Mouse (Mus musculus) frontal cortex, adult 2 months (tissue): ENCODE results near the gene Gm3336. TPM values are rescaled to one million over a fixed set of nuclear protein-coding genes. Genes with fewer than 3 reads are reported as not detected.
A peak's percentile ranks its signal among the peaks of the same experiment; 100 is the strongest.

Experiments used
- DNase-seq, 2 experiments: peaks; one replicate each; pipeline ENCODE4 v3.0.0; 2022; ENCODE audit warnings: low spot score in 1 of 2; ENCODE audit errors: extremely low spot score in 1 of 2
- polyA plus RNA-seq: library from polyadenylated mRNA; depleted of rRNA; stranded (reverse); fragments of >200 nt; gene quantifications from 2 replicates; pipeline ENCODE4 v1.2.3, GENCODE M21; 2012

Gene Gm3336
- polyA plus RNA-seq, 1 experiment = 0.12 TPM

DNA sequence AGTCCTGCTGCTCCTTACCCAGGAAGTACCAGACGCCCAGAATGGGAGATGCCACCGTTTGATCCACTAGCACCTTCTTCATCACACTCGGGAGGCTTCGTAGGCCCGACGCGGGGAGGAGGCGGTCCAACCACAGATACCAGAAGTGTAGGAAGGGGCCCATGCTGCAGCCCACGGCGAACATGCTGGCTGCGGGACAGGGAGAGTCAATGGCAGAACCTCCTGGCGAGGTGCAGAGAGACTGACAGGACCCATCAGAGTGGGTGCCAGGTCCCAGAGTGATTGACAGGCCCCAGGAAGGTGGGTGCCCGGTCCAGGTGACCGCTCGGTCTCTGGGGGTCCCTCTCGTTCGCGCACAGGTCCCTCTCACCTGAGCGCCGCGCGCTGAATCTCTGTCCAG lies 42.0 kb downstream of the Gm3336 start:
- DNase-seq = no peak

DNA sequence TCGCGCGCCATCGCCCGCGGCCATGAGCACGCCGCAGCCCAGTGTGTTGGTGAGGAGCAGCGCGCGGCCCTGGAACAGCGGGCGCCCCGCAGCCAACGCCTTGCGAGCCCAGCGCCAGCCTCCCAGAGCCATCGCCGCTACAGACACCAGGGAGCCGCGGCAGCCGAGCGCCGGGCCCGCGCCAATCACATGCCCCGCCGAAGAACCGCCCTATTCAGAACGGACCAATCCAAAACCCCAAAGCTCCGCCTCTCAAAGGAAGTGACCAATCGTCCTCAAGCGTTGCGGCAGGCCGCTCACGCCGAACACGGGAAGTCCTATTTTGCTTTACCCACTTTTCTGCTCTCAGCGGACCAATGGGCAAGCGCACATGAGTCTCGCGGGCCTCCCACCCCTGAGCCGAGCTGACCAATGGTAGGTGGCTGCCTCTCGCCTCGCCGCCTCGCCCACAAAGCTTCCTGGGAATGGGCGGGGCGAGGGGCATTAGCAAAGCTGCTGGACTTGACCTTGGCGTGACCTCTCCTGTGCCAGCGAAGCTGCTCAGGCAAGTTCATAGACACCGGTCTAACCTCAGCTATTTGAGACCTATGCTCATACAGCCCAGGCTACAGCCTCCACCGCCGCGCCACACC lies 42.5 kb downstream of the Gm3336 start, which contains the start of gene Mpv17l2:
Mpv17l2 (minus strand) TSS at position 172 of the 632 bp plus-strand sequence.
- DNase-seq = peak; percentile 97 to 98

DNA sequence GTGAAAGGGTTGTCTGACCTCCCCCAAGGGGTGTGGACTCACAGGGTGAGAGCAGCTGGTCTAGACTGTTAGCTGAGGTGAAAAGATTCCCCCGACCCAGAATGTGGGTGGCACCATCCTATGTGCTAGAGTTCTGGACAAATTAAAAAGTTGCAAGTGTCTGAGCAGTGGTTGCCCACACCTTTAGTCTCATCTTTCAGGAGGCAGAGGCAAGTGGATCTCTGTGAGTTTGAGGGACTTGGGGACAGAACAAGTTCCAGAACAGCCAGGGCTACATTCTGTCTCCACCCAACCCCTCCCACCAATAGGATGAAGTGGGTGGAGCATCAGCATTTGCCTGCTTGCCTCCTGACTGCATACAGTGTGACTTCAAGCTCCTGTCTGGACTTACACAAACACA lies 43.8 kb downstream of the Gm3336 start:
- DNase-seq = no peak

DNA sequence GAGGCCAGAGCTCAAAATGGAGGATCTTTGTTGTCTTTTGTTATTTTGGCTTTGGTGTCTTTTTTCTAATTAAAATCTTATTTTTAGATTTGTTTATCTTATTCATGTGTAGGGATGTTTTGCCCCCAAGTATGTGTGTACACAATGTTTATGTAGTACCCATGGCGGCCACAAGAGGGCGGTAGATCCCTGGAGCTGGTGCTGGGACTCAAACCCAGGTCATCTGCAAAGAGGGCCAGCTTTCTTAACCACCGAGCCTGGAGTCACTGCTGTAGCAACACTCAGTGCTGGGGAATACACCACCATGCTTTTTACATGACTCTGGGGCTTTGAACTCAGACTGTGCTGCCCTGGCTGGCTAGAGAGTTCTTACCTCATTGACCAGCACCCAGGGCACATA lies 45.0 kb downstream of the Gm3336 start:
- no peak for DNase-seq

DNA sequence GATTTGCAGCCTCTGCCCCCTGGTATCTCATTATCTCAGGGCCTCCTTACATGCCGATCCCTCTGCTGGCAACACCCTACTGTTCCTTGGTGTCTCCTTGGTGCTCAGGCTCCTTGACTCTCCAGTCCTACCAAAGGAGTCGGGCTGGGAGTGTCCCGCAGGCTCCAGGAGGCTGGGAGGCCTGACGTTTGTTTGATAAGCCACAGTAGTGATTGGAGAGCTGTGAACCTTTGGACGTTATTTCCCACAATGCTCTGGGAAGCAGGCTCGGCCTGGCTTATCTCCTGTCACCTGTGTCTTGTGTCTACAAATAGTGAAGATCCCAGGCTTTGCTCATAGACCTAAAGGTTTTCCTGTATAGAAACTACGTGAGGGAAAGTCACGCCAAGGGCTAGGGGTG lies 45.7 kb downstream of the Gm3336 start:
- no peak for DNase-seq

DNA sequence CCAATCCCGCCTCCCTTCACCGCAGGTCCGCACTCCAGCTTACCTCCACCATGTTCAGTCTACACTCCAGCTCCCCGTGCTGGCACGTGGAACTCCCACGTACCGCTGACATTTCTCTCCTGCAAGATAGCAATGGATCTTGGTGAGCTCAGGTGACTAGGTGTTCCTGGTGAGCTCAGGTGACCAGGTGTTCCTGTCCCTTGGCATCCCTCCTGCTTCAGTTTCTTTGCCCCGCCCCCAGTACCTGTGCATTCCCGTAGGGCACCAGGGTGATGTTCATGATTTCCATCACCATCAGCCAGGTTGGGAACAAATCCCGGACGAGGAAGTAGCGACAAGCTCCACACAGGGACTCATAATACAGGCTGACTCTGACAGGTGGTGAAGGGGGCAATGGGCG lies 46.3 kb downstream of the Gm3336 start:
- no peak for DNase-seq

DNA sequence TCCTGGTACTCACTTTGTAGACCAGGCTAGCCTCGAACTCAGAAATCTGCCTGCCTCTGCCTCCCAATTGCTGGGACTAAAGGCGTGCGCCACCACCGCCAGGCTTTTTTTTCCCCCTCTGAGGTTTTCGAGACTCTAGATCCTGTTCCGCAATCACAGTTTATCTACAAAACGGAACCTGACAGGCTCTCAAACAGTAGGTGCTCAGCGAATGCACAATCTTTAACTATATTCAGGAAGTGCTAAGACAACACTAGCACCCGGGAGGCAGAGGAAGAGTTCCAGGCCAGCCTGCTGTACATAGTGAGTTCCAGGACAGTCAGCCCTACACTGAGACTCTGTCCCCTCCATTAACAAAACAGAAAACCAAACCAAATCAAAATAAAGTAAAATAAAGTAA lies 47.0 kb downstream of the Gm3336 start:
- DNase-seq = no peak

DNA sequence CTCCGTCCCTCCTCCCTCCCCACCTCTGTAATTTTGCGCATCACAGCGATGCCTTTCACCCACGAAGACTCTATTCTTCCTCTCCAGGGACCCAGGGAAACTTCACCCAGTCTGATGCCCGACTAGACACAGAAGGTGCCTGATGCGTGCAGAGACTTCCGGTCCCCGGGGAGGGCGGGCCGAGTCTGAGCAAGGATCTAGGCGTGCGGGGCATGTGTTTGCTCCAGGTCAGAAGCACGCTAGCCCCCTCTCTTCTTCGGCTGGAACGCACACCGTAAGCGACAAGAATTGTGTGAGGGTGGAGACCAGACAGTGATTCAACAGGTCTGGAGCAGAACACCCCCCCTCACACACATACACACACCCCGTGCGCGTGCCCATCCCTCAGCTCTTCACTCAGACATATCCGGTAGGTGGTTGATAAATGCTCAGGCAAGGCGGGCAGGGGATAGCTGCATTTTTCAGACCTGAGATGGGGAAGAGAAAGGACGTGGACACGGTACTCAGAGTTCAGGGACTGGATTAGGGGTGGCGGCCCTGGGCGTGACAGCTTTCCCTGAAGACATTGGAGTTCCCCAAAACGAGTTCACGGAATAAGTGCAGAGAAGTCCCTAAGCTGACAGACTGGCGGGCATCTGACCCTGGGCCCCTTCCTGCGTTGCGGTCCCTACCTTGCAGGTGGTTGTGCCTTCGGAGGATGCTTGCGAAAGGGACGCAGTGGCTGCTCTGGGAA lies 47.7 kb downstream of the Gm3336 start:
- DNase-seq = no peak

DNA sequence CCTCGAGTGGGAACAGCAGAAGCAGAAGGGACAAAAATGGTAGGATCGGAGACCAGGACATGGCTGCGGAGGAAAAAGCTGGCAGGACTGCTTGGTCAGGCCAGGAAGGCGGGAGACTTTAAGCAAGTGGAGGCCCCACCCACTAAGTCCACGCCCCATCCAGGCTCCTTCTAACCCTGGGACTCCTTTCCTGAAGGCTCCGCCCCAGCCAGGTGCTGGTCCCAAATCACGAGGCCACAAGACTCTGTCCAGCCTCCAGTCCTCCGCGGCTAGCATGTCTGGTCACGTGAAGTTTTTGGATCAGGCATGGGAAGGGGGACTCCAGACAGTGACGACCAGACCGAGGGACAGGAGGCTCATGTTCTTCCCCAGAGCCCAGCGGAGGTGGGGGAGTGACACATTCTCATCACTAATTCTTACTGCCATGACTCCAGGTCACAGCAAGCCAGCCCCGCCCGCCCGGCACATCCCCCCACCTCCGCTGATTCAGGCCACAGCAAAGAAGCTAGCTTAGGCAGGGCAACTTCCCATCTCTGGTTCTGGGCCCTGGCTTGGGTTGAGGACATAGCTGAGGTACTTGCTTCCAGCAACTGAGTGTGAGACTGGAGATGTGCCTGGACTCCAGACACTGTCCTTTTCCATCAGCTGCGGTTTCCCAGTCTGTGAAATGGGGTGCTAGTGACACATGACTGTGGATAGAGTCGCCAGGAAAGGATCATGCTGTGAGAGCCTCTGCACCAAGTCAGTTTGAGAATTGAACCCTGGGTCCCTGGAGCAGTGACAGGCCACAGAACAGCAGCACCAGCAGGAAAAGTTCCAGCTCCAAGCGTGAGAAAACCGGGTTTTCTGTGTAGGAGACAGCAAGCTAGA lies 48.5 kb downstream of the Gm3336 start:
- no peak for DNase-seq

DNA sequence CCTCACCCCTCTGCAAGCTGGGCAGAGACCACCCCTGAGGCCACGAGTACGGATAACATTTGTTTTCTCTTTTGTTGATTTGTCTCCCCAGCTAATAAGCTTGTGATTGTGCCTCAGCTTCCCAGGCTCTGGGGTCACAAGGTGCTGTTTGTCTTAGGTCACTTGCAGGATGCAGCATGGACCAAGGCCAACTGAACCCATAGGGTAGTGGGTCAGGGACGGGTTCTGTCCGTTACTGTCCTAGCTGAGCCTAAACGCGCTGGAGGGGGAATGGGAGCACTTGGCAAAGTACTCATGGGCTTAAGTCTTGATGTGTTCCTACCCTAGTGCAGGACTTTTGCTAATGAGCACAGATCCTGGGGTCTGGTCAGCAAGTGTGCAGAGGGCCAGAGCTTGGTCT lies 49.2 kb downstream of the Gm3336 start:
- no peak for DNase-seq

DNA sequence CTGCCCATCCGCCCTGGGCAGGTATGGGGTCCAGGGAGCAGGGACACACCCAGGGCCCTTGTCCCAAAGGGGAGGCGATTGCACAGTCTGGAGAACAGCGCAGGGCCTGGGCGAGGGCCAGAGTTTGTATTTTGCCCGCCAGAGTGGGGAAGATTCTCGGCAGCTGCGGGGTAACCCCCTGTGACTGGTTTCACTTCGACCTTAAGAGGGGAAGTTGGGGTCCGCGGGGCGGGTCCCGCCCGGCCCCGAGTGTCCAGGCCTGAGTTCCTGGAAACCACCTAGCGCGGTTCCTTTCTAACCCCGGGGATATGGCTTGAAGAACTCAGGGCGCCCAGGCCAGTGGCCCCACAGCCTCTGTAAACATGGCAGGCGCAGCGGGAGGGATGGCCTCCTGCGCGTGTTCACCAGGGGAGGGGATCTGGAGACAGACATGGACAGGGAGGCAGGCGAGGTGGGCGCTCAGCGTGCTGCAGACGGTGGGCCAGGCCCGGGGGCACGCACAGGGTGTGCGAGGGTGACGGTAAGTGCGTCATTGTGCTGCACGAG lies 50.0 kb downstream of the Gm3336 start:
- no peak for DNase-seq

DNA sequence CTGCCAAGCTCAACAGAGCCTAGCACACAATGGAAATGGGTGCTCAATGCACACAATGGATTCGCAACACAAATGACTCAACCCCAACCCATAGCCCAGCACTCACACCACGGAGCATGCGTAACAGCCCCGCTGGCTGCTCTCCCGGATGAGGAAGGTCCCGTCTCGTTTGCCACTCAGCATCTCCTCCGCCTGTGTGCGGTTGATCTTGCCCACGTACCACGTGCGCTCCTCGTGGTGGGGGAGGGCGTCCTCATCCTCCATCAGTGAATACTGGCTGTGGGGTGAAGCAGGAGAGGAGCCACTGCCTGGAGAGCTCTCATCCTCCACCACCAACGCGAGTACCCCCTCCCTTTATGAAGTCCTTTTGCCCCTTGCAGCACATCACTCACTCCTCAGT lies 50.6 kb downstream of the Gm3336 start:
- DNase-seq = no peak

DNA sequence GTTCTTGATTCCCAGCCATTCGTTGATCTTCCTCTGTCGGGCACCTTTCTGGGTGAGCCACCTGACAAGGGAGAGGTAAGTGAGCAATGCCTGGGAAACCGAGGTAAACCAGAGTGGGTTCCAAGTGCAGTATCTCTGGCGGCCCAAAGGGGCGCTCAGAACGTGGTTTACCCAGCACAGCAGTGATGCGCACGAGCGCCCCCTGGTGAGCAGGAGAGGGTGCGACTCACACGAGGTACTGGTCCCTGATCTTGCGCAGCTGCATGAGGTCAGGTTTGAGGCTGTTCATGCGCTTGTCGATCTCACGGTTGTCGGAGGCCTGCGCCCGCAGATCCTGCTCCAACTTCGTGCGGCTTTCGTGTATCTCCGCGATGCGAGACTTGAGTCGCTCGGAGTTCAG lies 51.0 kb downstream of the Gm3336 start:
- peak; percentile 93 to 99 for DNase-seq

DNA sequence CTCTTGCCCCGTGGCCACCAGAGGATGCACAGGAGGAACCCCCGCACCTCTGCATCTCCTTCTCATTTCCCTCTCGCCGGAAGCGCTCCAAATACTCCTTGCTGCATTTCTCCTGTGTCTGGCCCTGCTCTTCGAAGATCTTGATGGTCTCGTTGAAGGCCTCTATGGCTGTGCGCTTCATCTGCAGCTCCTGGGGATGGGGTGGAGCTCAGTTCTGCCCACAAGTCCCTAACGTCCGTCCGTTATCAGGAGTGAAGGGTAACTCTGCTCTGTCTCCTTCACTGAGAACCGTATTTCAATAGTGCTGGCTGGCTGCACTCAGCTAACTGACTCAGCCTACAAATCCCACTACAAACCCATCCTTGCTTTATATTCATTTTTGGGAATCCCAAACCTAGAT lies 51.5 kb downstream of the Gm3336 start:
- no peak for DNase-seq

DNA sequence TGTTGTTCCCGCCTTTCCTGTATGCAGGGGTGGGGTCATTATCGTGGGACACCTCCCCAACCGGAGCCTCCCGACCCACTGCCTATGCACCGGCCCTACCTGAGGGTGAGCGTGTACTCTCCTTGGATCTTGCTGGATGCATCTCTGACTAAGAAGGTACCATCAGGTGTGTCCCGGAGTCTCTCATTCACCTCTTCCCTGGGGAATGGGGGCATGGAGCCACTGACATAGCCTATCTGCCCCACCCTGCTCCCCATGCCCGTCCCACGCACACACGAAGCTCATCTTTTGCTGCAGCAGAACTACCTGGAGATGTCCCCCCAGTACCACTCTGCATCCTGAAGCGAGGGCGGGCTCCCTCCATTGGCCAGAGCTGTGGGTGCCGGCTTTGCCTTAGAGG lies 52.4 kb downstream of the Gm3336 start:
- no peak for DNase-seq

DNA sequence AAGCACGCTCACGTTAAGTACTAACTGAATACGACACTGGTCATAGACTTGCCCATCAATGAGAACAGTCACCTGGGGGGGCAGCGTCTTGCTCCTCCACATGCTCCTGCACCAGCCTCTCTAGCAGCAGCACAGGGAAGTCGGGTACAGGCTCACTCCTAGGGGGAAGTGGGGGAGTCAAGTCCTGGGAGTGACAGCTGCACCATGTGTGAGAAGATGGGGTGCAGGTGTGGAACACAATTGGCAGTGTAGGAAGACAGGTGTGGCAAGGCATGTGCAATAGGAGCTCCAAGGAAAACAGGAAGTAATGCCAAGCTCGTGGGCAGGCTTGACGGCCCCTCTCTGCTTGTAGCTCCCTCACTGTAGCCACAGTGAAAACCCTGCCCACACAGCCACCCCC lies 52.9 kb downstream of the Gm3336 start:
- no peak for DNase-seq

DNA sequence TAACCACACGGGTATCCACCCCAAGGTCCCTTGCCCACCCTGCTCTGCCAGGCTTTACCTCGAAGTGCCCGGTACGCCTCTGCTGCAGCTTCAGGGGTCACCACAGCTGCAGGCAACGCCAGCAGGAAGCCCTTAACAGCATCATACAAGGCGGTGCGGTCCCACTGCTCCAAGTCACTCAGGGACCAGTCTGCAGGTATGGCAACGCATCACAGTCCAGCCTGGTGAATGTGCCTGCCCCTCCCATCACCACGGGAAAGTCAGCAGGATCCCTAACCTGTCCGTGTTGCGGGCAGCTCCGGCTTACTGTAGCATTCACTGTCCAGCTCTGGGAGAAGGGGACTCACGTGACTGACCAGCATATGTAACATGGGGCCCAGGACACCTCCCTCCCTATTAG lies 53.7 kb downstream of the Gm3336 start:
- no peak for DNase-seq
